Mouse (Mus musculus): ENCODE measurements around the gene Gm20708. TPM values are rescaled to one million over a fixed set of nuclear protein-coding genes. Genes with fewer than 3 reads are reported as not detected.

Gm20708 gene
- polyA plus RNA-seq (2021), result 0.78 TPM

GRCm38 (mm10) chr11:117809407-117810311 is at the start of gene Gm20708, which contains the start of gene Syngr2:
Gene Gm20708 (plus strand): TSS chr11:117809668.
Gene Syngr2 (plus strand): TSS chr11:117809668.
- no peak for DNase-seq (ENCODE audit: low read depth, low spot score)
- POLR2A ChIA-PET, result interaction anchor here (0.7 to 1.4 kb wide), 4 partner anchors 9 to 20 kb away, joined by 3 to 6 read pairs (median 4); no protein-coding TSS in a partner anchor

GRCm38 (mm10) chr11:117760374-117761119 is 48.9 kb upstream of the Gm20708 start:
- no peak for TF ChIP-seq CTCF (IDR thresholded peaks at IDR 0.05)
- ChIA-PET POLR2A (interaction anchor here (1.4 kb wide), 1 partner anchor 8 kb away, joined by 4 read pairs; no protein-coding TSS in a partner anchor), CTCF (interaction anchor here (0.9 kb wide), 1 partner anchor 44 kb away, joined by 3 read pairs; no protein-coding TSS in a partner anchor)
- in situ Hi-C loops (cut with MboI; ENCODE audit: low pct_unique_long_range_greater_than_20kb), result no loop called here
- no peaks in the 10 kb centered on the region for H3K27me3 ChIP-seq
- DNase-seq (ENCODE audit: low read depth, low spot score) (no peak), ATAC-seq (no peak)

More at GRCm38 (mm10) chr11:117809407-117810311, at the start of gene Gm20708, which contains the start of gene Syngr2:
- TF ChIP-seq CTCF (IDR thresholded peaks at IDR 0.05), result no peak
- CTCF ChIA-PET, result interaction anchor here (1.1 to 1.3 kb wide), 2 partner anchors 20 to 100 kb away, joined by 3 to 5 read pairs; no protein-coding TSS in a partner anchor
- in situ Hi-C loops (cut with MboI; ENCODE audit: low pct_unique_long_range_greater_than_20kb), result no loop called here
- no peaks in the 10 kb centered on the region for H3K27me3 ChIP-seq
- peak; percentile 13 for ATAC-seq

- H3K27me3 ChIP-seq, result no peaks in the 10 kb centered on the region
- in situ Hi-C loops (cut with MboI; ENCODE audit: low pct_unique_long_range_greater_than_20kb), result no loop called here
- ChIA-PET POLR2A (no interaction called here), CTCF (no interaction called here)
- no peak for DNase-seq (ENCODE audit: low read depth, low spot score)
- no peak for ATAC-seq
- no peak for TF ChIP-seq CTCF (IDR thresholded peaks at IDR 0.05)
Observed at GRCm38 (mm10) chr11:117761801-117762200, 47.7 kb upstream of the Gm20708 start.

GRCm38 (mm10) chr11:117762246-117762645 is 47.2 kb upstream of the Gm20708 start:
- in situ Hi-C loops (cut with MboI; ENCODE audit: low pct_unique_long_range_greater_than_20kb), result no loop called here
- no peaks in the 10 kb centered on the region for H3K27me3 ChIP-seq

GRCm38 (mm10) chr11:117764319-117764718 is 45.1 kb upstream of the Gm20708 start:
- ATAC-seq, result no peak
- POLR2A ChIA-PET, result no interaction called here
- H3K27me3 ChIP-seq, result no peaks in the 10 kb centered on the region
- DNase-seq (ENCODE audit: low read depth, low spot score), result no peak
- in situ Hi-C loops (cut with MboI; ENCODE audit: low pct_unique_long_range_greater_than_20kb), result no loop called here
- no peak for TF ChIP-seq CTCF (IDR thresholded peaks at IDR 0.05)
- CTCF ChIA-PET, result interaction anchor here (1.8 kb wide), 1 partner anchor 26 kb away, joined by 6 read pairs; no protein-coding TSS in a partner anchor

More at GRCm38 (mm10) chr11:117762246-117762645, 47.2 kb upstream of the Gm20708 start:
- no peak for ATAC-seq
- CTCF ChIA-PET, result no interaction called here
- TF ChIP-seq CTCF (IDR thresholded peaks at IDR 0.05), result no peak
- no peak for DNase-seq (ENCODE audit: low read depth, low spot score)
- POLR2A ChIA-PET, result no interaction called here

- ChIA-PET POLR2A (interaction anchor here (1.0 kb wide), 1 partner anchor 13 kb away, joined by 4 read pairs; no protein-coding TSS in a partner anchor), CTCF (interaction anchor here (1.8 kb wide), 1 partner anchor 25 kb away, joined by 6 read pairs; no protein-coding TSS in a partner anchor)
- DNase-seq (ENCODE audit: low read depth, low spot score) (no peak), ATAC-seq (no peak)
- in situ Hi-C loops (cut with MboI; ENCODE audit: low pct_unique_long_range_greater_than_20kb), result no loop called here
- no peaks in the 10 kb centered on the region for H3K27me3 ChIP-seq
- no peak for TF ChIP-seq CTCF (IDR thresholded peaks at IDR 0.05)
Observed at GRCm38 (mm10) chr11:117765361-117765760, 44.1 kb upstream of the Gm20708 start.

GRCm38 (mm10) chr11:117766275-117766674 is 43.2 kb upstream of the Gm20708 start:
- H3K27me3 ChIP-seq, result no peaks in the 10 kb centered on the region
- DNase-seq (ENCODE audit: low read depth, low spot score) (no peak), ATAC-seq (no peak)
- POLR2A ChIA-PET, result no interaction called here
- no peak for TF ChIP-seq CTCF (IDR thresholded peaks at IDR 0.05)
- CTCF ChIA-PET, result no interaction called here
- in situ Hi-C loops (cut with MboI; ENCODE audit: low pct_unique_long_range_greater_than_20kb), result no loop called here

- in situ Hi-C loops (cut with MboI; ENCODE audit: low pct_unique_long_range_greater_than_20kb), result no loop called here
- ChIA-PET POLR2A (interaction anchor here (1.0 kb wide), 1 partner anchor 9 kb away, joined by 3 read pairs; no protein-coding TSS in a partner anchor), CTCF (interaction anchor here (1.4 kb wide), 1 partner anchor 15 kb away, joined by 3 read pairs; no protein-coding TSS in a partner anchor)
- ATAC-seq, result no peak
- DNase-seq (ENCODE audit: low read depth, low spot score), result no peak
- TF ChIP-seq CTCF (IDR thresholded peaks at IDR 0.05), result no peak
- no peaks in the 10 kb centered on the region for H3K27me3 ChIP-seq
Observed at GRCm38 (mm10) chr11:117768725-117769682, 40.5 kb upstream of the Gm20708 start.

GRCm38 (mm10) chr11:117769683-117770047 is 39.8 kb upstream of the Gm20708 start:
- ChIA-PET CTCF (no interaction called here), POLR2A (interaction anchor here (1.0 kb wide), 1 partner anchor 8 kb away, joined by 3 read pairs; no protein-coding TSS in a partner anchor)
- TF ChIP-seq CTCF (IDR thresholded peaks at IDR 0.05), result no peak
- DNase-seq (ENCODE audit: low read depth, low spot score) (no peak), ATAC-seq (no peak)
- H3K27me3 ChIP-seq, result no peaks in the 10 kb centered on the region
- in situ Hi-C loops (cut with MboI; ENCODE audit: low pct_unique_long_range_greater_than_20kb), result no loop called here
